Mouse (Mus musculus) CH12.LX (cell line): ENCODE measurements around the gene Cnpy3. TPM values are rescaled to one million over a fixed set of nuclear protein-coding genes. Genes with fewer than 3 reads are reported as not detected.

Source experiments
- DNase-seq: peaks from one replicate; pipeline ENCODE4 v3.0.0-alpha.2; 2013; ENCODE audit errors: extremely low read depth
- H3K27ac ChIP-seq: 2 replicates; pipeline ENCODE4 v1.5.1; 2012; ENCODE audit warnings: low read depth, mild to moderate bottlenecking, control low read depth, moderate library complexity; ENCODE audit not compliant: insufficient read depth
- H3K27me3 ChIP-seq: replicated peaks from 2 replicates; pipeline ENCODE3; 2012; ENCODE audit warnings: inconsistent platforms
- H3K36me3 ChIP-seq, 2 experiments: replicated peaks in 1 of 2; 2 replicates each; pipeline versions ENCODE3 to v1.6.1; 2012; ENCODE audit warnings: inconsistent platforms in 1 of 2, low read length in 1 of 2, mild to moderate bottlenecking in 1 of 2, mixed read lengths in 1 of 2, moderate library complexity in 1 of 2; ENCODE audit not compliant: control insufficient read depth in 1 of 2, insufficient read depth in 1 of 2
- H3K4me1 ChIP-seq, 2 experiments: 2 replicates each; pipeline ENCODE4 v1.6.1; 2012; ENCODE audit warnings: inconsistent platforms in 1 of 2, moderate library complexity in 1 of 2; ENCODE audit not compliant: insufficient read depth in 2 of 2, control insufficient read depth in 1 of 2
- H3K4me2 ChIP-seq: 2 replicates; pipeline ENCODE4 v1.6.1; 2012; ENCODE audit warnings: low read depth, mild to moderate bottlenecking, control low read depth; ENCODE audit not compliant: poor library complexity, insufficient read depth, severe bottlenecking
- H3K4me3 ChIP-seq, 3 experiments: fragments of 150-350 bp in 1 of 3; sonication (generic) in 1 of 3; replicated peaks in 1 of 3; 2 replicates each; pipeline versions ENCODE3 to v1.5.1; 2011 to 2012; ENCODE audit warnings: low read depth in 2 of 3, low read length in 2 of 3, mild to moderate bottlenecking in 2 of 3, moderate library complexity in 2 of 3, control low read depth in 1 of 3, improper control_type of control experiment in 1 of 3, inconsistent platforms in 1 of 3, mixed read lengths in 1 of 3; ENCODE audit not compliant: poor library complexity in 1 of 3
- H3K79me2 ChIP-seq: replicated peaks from 2 replicates; pipeline ENCODE4 v1.6.1; 2012; ENCODE audit warnings: mild to moderate bottlenecking, moderate library complexity; ENCODE audit not compliant: control insufficient read depth, poor library complexity, insufficient read depth, severe bottlenecking; ENCODE audit errors: extremely low read depth
- H3K9ac ChIP-seq: 2 replicates; pipeline ENCODE4 v1.6.1; 2012; ENCODE audit warnings: low read depth, mild to moderate bottlenecking, control low read depth, moderate library complexity; ENCODE audit not compliant: insufficient read depth
- H3K9me3 ChIP-seq: replicated peaks from 2 replicates; pipeline ENCODE3; 2012; ENCODE audit warnings: low read length, inconsistent platforms, mixed read lengths
- CHD1 ChIP-seq: IDR thresholded peaks from 2 replicates; pipeline ENCODE4 v1.6.1; 2012; ENCODE audit warnings: low read depth, low read length, improper control_type of control experiment, inconsistent platforms
- CTCF ChIP-seq, 2 experiments: IDR thresholded peaks in 1 of 2; conservative IDR thresholded peaks in 1 of 2; 2 replicates each; pipeline ENCODE4 v1.5.1; 2011 to 2012; ENCODE audit warnings: low read depth in 2 of 2, low read length in 2 of 2, improper control_type of control experiment in 1 of 2, inconsistent platforms in 1 of 2, mild to moderate bottlenecking in 1 of 2, moderate library complexity in 1 of 2
- ELF1 ChIP-seq: IDR thresholded peaks from 2 replicates; pipeline ENCODE4 v1.6.1; 2014; ENCODE audit warnings: low read depth, mild to moderate bottlenecking, inconsistent platforms, low read length, improper control_type of control experiment
- ETS1 ChIP-seq: conservative IDR thresholded peaks from 2 replicates; pipeline ENCODE4 v1.6.1; 2012; ENCODE audit warnings: low read depth, mild to moderate bottlenecking, inconsistent platforms, low read length, improper control_type of control experiment, moderate library complexity
- GABPA ChIP-seq: IDR thresholded peaks from 2 replicates; pipeline ENCODE4 v1.6.1; 2012; ENCODE audit warnings: low read depth, low read length, improper control_type of control experiment, inconsistent platforms; ENCODE audit not compliant: insufficient replicate concordance
- HCFC1 ChIP-seq: IDR thresholded peaks from 2 replicates; pipeline ENCODE4 v1.6.1; 2012; ENCODE audit warnings: low read depth, mild to moderate bottlenecking, inconsistent platforms, low read length, improper control_type of control experiment
- IRF4 ChIP-seq: IDR thresholded peaks from 2 replicates; pipeline ENCODE4 v1.6.1; 2014; ENCODE audit warnings: low read depth, mild to moderate bottlenecking, inconsistent platforms, low read length, improper control_type of control experiment
- JUN ChIP-seq: IDR thresholded peaks from 2 replicates; pipeline ENCODE4 v1.6.1; 2011; ENCODE audit warnings: low read depth, mild to moderate bottlenecking, low read length, improper control_type of control experiment, moderate library complexity; ENCODE audit not compliant: insufficient read depth
- JUND ChIP-seq: conservative IDR thresholded peaks from 2 replicates; pipeline ENCODE4 v1.6.1; 2011; ENCODE audit warnings: low read depth, low read length, improper control_type of control experiment
- KAT2A ChIP-seq: IDR thresholded peaks from 2 replicates; pipeline ENCODE4 v1.6.1; 2012; ENCODE audit warnings: low read length, improper control_type of control experiment, inconsistent platforms; ENCODE audit not compliant: insufficient replicate concordance
- MAFK ChIP-seq: IDR thresholded peaks from 2 replicates; pipeline ENCODE4 v1.6.1; 2011; ENCODE audit warnings: low read length, improper control_type of control experiment; ENCODE audit not compliant: insufficient replicate concordance
- MAX ChIP-seq: IDR thresholded peaks from 2 replicates; pipeline ENCODE4 v1.6.1; 2011; ENCODE audit warnings: low read length, improper control_type of control experiment
- MAZ ChIP-seq: IDR thresholded peaks from 2 replicates; pipeline ENCODE4 v1.6.1; 2012; ENCODE audit warnings: low read depth, mild to moderate bottlenecking, inconsistent platforms, low read length, improper control_type of control experiment, moderate library complexity
- MEF2A ChIP-seq: IDR thresholded peaks from 2 replicates; pipeline ENCODE4 v1.6.1; 2014; ENCODE audit warnings: low read depth, mild to moderate bottlenecking, inconsistent platforms, low read length, improper control_type of control experiment, borderline replicate concordance
- MXI1 ChIP-seq: IDR thresholded peaks from 2 replicates; pipeline ENCODE4 v1.6.1; 2011; ENCODE audit warnings: mild to moderate bottlenecking, low read depth, low read length, improper control_type of control experiment
- NELFE ChIP-seq: IDR thresholded peaks from 2 replicates; pipeline ENCODE4 v1.6.1; 2011; ENCODE audit warnings: low read depth, low read length, improper control_type of control experiment
- NRF1 ChIP-seq: IDR thresholded peaks from 2 replicates; pipeline ENCODE4 v1.6.1; 2014; ENCODE audit warnings: low read depth, mild to moderate bottlenecking, inconsistent platforms, low read length, improper control_type of control experiment, moderate library complexity
- POLR2A ChIP-seq: IDR thresholded peaks from 2 replicates; pipeline ENCODE4 v1.6.1; 2011; ENCODE audit warnings: low read depth, mild to moderate bottlenecking, improper control_type of control experiment, low read length
- POLR2AphosphoS2 ChIP-seq: IDR thresholded peaks from 2 replicates; pipeline ENCODE4 v1.6.1; 2011; ENCODE audit warnings: low read depth, low read length, improper control_type of control experiment
- RAD21 ChIP-seq: IDR thresholded peaks from 2 replicates; pipeline ENCODE4 v1.6.1; 2011; ENCODE audit warnings: low read depth, mild to moderate bottlenecking, low read length, improper control_type of control experiment, moderate library complexity
- RCOR1 ChIP-seq: conservative IDR thresholded peaks from 2 replicates; pipeline ENCODE4 v1.6.1; 2012; ENCODE audit warnings: low read depth, mild to moderate bottlenecking, inconsistent platforms, low read length, improper control_type of control experiment
- SIN3A ChIP-seq: IDR thresholded peaks from 2 replicates; pipeline ENCODE4 v1.6.1; 2012; ENCODE audit warnings: low read length, improper control_type of control experiment, inconsistent platforms
- SMC3 ChIP-seq: IDR thresholded peaks from 2 replicates; pipeline ENCODE4 v1.6.1; 2011; ENCODE audit warnings: low read depth, low read length, improper control_type of control experiment
- TBP ChIP-seq: conservative IDR thresholded peaks from 2 replicates; pipeline ENCODE4 v1.6.1; 2011; ENCODE audit warnings: low read depth, low read length, improper control_type of control experiment
- TCF12 ChIP-seq: IDR thresholded peaks from 2 replicates; pipeline ENCODE4 v1.6.1; 2014; ENCODE audit warnings: low read depth, mild to moderate bottlenecking, inconsistent platforms, low read length, improper control_type of control experiment
- USF1 ChIP-seq: IDR thresholded peaks from 2 replicates; pipeline ENCODE4 v1.6.1; 2014; ENCODE audit warnings: low read depth, mild to moderate bottlenecking, inconsistent platforms, low read length, improper control_type of control experiment
- USF2 ChIP-seq: conservative IDR thresholded peaks from 2 replicates; pipeline ENCODE4 v1.6.1; 2011; ENCODE audit warnings: low read depth, low read length, improper control_type of control experiment
- ZC3H11A ChIP-seq: IDR thresholded peaks from 2 replicates; pipeline ENCODE4 v1.6.1; 2012; ENCODE audit warnings: low read depth, mild to moderate bottlenecking, inconsistent platforms, low read length, improper control_type of control experiment
- ZMIZ1 ChIP-seq: IDR thresholded peaks from 2 replicates; pipeline ENCODE4 v1.6.1; 2012; ENCODE audit warnings: low read depth, mild to moderate bottlenecking, inconsistent platforms, low read length, improper control_type of control experiment
- ZNF384 ChIP-seq: IDR thresholded peaks from 2 replicates; pipeline ENCODE4 v1.6.1; 2012; ENCODE audit warnings: low read depth, low read length, improper control_type of control experiment, inconsistent platforms
- dilution Hi-C: fragments of 300-500 bp; cut with MboI; formaldehyde crosslinking; loops from 2 replicates; pipeline ENCODE4 v1.14.3; 2020; ENCODE audit warnings: low sequenced_read_pairs; ENCODE audit not compliant: extremely low pct_unique_long_range_greater_than_20kb, extremely low pct_ligation_motif_present
- in situ Hi-C: fragments of 300-500 bp; cut with MboI; formaldehyde crosslinking; loops from 3 replicates; pipeline ENCODE4 v1.14.3; 2019; ENCODE audit warnings: low sequenced_read_pairs, low pct_ligation_motif_present, low pct_unique_long_range_greater_than_20kb, mixed read lengths
- polyA plus RNA-seq: library from polyadenylated mRNA; unstranded; fragments of >175 nt; gene quantifications from 2 replicates; pipeline ENCODE4 v1.2.1, GENCODE M21; 2012; ENCODE audit warnings: low read depth; ENCODE audit not compliant: insufficient read length
- total RNA-seq, 2 experiments: library from RNA; depleted of rRNA; stranded (reverse); fragments of 300-350 nt in 1 of 2; fragments of >200 nt in 1 of 2; gene quantifications; 2 replicates each; pipeline ENCODE4 v1.2.3; 2012 to 2014

Gene Cnpy3
- total and polyA plus RNA-seq, 3 experiments, result 78.6 to 102 (median 94.8) TPM

DNA sequence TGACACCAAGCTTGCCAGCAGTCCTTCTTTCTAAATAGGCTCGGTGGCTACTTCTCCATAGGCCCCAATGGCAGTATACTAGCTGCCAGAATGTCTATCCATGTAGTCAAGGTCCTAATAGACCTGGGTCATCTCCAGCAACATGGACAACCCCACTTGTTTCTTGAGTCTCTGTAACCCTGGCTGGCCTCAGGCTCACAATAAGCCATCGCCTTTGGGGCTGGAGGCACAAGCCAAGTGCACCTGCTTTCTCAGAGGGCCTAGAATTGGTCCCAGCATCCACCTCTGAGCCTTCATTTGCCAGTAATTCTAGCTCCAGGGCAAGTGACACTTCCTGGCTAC lies 22.1 kb upstream of the Cnpy3 start:
- Histone ChIP-seq H3K9me3 (no peaks in the 10 kb centered on the region), H3K36me3 (peaks cover 42 to 46% of the 10 kb centered on the region in 2 experiments), H3K4me2 (peak overlapping the region; percentile 87; the same call in 1 of the 2 replicates), H3K9ac (no peak overlapping the region), H3K79me2 (peaks cover 8% of the 10 kb centered on the region), H3K4me1 (peaks cover 3 to 26% of the 10 kb centered on the region in 2 experiments; a peak in 3 of 4 replicates), H3K27ac (peak overlapping the region; percentile 55), H3K4me3 (peak overlapping the region in 1 of 3 experiments; percentile 13), H3K27me3 (no peaks in the 10 kb centered on the region)
- no peak for DNase-seq
- in situ Hi-C loops, result loop anchor here (5.0 kb wide), 2 partner anchors 37 to 122 kb away; partner anchors contain the start of gene Cul7
- TF ChIP-seq HCFC1, result no peak
- TF ChIP-seq POLR2A, result peak; percentile 55; the same call in 1 of the 2 replicates
- no peak for TF ChIP-seq IRF4
- TF ChIP-seq ZC3H11A, result no peak
- no peak for TF ChIP-seq SIN3A
- dilution Hi-C loops, result no loop called here

DNA sequence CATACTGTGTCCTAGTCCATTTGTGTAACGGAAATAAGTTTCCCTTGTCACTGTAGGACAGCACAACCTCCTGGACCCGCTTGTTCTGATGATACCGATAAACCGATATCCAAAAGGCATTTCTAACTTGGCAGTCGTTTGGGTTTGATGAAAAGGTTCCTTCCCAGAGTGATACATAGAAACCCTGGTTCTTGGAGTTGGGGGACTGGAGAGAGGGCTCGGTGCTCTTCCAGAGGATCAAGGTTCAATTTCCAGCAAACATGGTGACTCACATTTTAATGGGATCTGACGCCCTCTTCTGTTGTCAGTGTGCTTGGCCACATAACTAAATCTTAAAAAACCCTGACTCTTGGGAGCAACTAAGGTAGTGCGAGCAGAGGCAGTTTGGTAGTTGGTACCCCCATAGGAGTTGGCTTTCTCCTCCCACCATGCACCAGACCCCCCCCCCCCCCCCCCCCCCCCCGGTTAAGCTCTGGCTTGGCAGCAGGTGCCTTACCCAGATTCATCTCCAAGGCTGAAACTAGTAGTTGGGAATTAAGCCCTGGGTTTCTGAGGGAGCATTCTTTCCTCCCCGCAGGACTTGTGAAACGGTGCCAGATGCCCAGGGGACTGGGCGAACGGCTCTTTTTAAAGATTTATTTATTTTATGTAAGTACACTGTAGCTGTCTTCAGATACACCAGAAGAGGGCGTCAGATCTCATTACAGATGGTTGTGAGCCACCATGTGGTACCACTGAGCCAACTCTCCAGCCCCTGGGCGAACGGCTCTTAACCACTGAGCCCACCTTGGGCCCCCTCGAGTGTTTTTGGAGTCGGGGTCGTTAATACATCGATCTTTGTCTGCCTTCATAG lies 21.5 kb upstream of the Cnpy3 start:
- dilution Hi-C loops, result no loop called here
- peak overlapping the region; percentile 85 for H3K27ac ChIP-seq
- H3K4me2 ChIP-seq, result peak overlapping the region; percentile 87
- H3K4me1 ChIP-seq, result peaks cover 3 to 22% of the 10 kb centered on the region in 2 experiments; a peak in 3 of 4 replicates
- H3K36me3 ChIP-seq, result peaks cover 36 to 40% of the 10 kb centered on the region in 2 experiments
- H3K4me3 ChIP-seq, result peak overlapping the region; percentile 62 to 88 (median 86)
- H3K27me3 ChIP-seq, result no peaks in the 10 kb centered on the region
- H3K9ac ChIP-seq, result peak overlapping the region; percentile 61
- H3K79me2 ChIP-seq, result peaks cover 4% of the 10 kb centered on the region
- H3K9me3 ChIP-seq, result no peaks in the 10 kb centered on the region
- in situ Hi-C loops, result loop anchor here (5.0 kb wide), 2 partner anchors 36 to 121 kb away; partner anchors contain the start of gene Cul7
- DNase-seq, result peak; percentile 65
- TF ChIP-seq MAFK (no peak), MAX (no peak), IRF4 (no peak), MEF2A (no peak), TBP (no peak), SIN3A (no peak), ZNF384 (no peak), USF1 (no peak), JUND (no peak), CHD1 (no peak), ZMIZ1 (peak; percentile 83), JUN (no peak), USF2 (no peak), CTCF (conservative IDR thresholded peaks at IDR 0.05 in 1 of 2, IDR thresholded peaks at IDR 0.05 in 1 of 2; ENCODE audit: low read depth in 2 of 2, low read length in 2 of 2) (peak; percentile 23 to 61; a peak in 3 of 4 replicates), GABPA (no peak), NELFE (no peak), HCFC1 (no peak; the same call in 1 of the 2 replicates), NRF1 (no peak), KAT2A (no peak), ETS1 (no peak), RAD21 (peak; percentile 30), POLR2AphosphoS2 (peak; percentile 97), RCOR1 (no peak), ELF1 (peak; percentile 39; the same call in 1 of the 2 replicates), TCF12 (no peak), SMC3 (peak; percentile 33), POLR2A (peak; percentile 54), MAZ (peak; percentile 83), MXI1 (no peak)
